Mouse (Mus musculus) kidney, embryonic 14.5 days (tissue): ENCODE results near the gene Il17f. TPM values are rescaled to one million over a fixed set of nuclear protein-coding genes. Genes with fewer than 3 reads are reported as not detected.

Source experiments
- ATAC-seq: fragments of 200-750 bp; cut with Nextera tagmentation; 2 replicates; pipeline ENCODE4 v1.8.0; 2017; ENCODE audit warnings: moderate number of reproducible peaks, mild to moderate bottlenecking, moderate TSS enrichment, moderate library complexity; ENCODE audit not compliant: low FRiP score, low TSS enrichment
- H3K27ac ChIP-seq: fragments of 300-500 bp; sonication (generic); 2 replicates; pipeline ENCODE4 v1.5.1; 2014; ENCODE audit warnings: low read depth, mild to moderate bottlenecking, low read length, moderate library complexity, mixed read lengths
- H3K27me3 ChIP-seq: fragments of 300-500 bp; sonication (generic); 2 replicates; pipeline ENCODE4 v1.6.1; 2014; ENCODE audit warnings: mild to moderate bottlenecking, low read length; ENCODE audit not compliant: control insufficient read depth, insufficient read depth
- H3K36me3 ChIP-seq: fragments of 300-500 bp; sonication (generic); 2 replicates; pipeline ENCODE4 v1.6.1; 2014; ENCODE audit warnings: low read length, mixed read lengths; ENCODE audit not compliant: control insufficient read depth, insufficient read depth
- H3K4me1 ChIP-seq: fragments of 300-500 bp; sonication (generic); 2 replicates; pipeline ENCODE4 v1.6.1; 2014; ENCODE audit warnings: low read length, mixed read lengths; ENCODE audit not compliant: control insufficient read depth, insufficient read depth
- H3K4me2 ChIP-seq: fragments of 300-500 bp; sonication (generic); replicated peaks from 2 replicates; pipeline ENCODE4 v1.6.1; 2014; ENCODE audit warnings: low read depth, mild to moderate bottlenecking, low read length
- H3K4me3 ChIP-seq: fragments of 300-500 bp; sonication (generic); 2 replicates; pipeline ENCODE4 v1.5.1; 2014; ENCODE audit warnings: mild to moderate bottlenecking, low read length
- H3K9ac ChIP-seq: fragments of 300-500 bp; sonication (generic); 2 replicates; pipeline ENCODE4 v1.6.1; 2014; ENCODE audit warnings: low read depth, mild to moderate bottlenecking, low read length, moderate library complexity
- H3K9me3 ChIP-seq: fragments of 300-500 bp; sonication (generic); 2 replicates; pipeline ENCODE4 v1.6.1; 2016; ENCODE audit warnings: low read length; ENCODE audit not compliant: control insufficient read depth
- WGBS: fragments of 180-500 bp; shearing (Covaris S2); extraction: QIAGEN DNeasy Blood & Tissue Kit; methylation state at CpG from one replicate; pipeline ENCODE4 v1.1.7; 2014; 5-methylcytosine and 5-hydroxymethylcytosine counted together
- polyA plus RNA-seq: library from polyadenylated mRNA; unstranded; fragments of >200 nt; fragmentation: Nextera tagmentation; extraction: Ambion mirVana; gene quantifications from 2 replicates; pipeline ENCODE4 v1.2.1, GENCODE M21; 2014

The Il17f gene
- polyA plus RNA-seq, 1 experiment from 2014 or later, result not detected

- WGBS, result 65% methylated on average over 4 of the region's 4 CpGs
- H3K4me1 ChIP-seq, result peaks cover 3% of the 10 kb centered on the region
Observed at GRCm38 (mm10) chr1:20823471-20823870, 33.1 kb upstream of the Il17f start.

GRCm38 (mm10) chr1:20820959-20821358 is 30.5 kb upstream of the Il17f start:
- no peak overlapping the region for H3K27ac ChIP-seq
- no peak for ATAC-seq
- H3K36me3 ChIP-seq, result peaks cover 17% of the 10 kb centered on the region
- H3K4me1 ChIP-seq, result peaks cover 9% of the 10 kb centered on the region
- no peaks in the 10 kb centered on the region for H3K27me3 ChIP-seq
- H3K4me2 ChIP-seq, result no peak overlapping the region
- H3K9me3 ChIP-seq, result no peaks in the 10 kb centered on the region
- 83% methylated on average over 4 of the region's 4 CpGs for WGBS
- no peak overlapping the region for H3K4me3 ChIP-seq
- H3K9ac ChIP-seq, result no peak overlapping the region

More at GRCm38 (mm10) chr1:20823471-20823870, 33.1 kb upstream of the Il17f start:
- no peak overlapping the region for H3K27ac ChIP-seq
- ATAC-seq, result no peak
- H3K36me3 ChIP-seq, result no peaks in the 10 kb centered on the region
- no peaks in the 10 kb centered on the region for H3K9me3 ChIP-seq
- no peaks in the 10 kb centered on the region for H3K27me3 ChIP-seq
- H3K4me2 ChIP-seq, result no peak overlapping the region
- H3K9ac ChIP-seq, result no peak overlapping the region
- H3K4me3 ChIP-seq, result no peak overlapping the region

- no peak within 1 kb of the TSS; the same call in 1 of the 2 replicates for H3K27ac ChIP-seq
- H3K36me3 ChIP-seq, result peaks cover 26% of the 10 kb centered on the region
Observed at GRCm38 (mm10) chr1:20819771-20820605, 29.6 kb upstream of the Il17f start, which contains the start of gene Mcm3. Mcm3 (minus strand) TSS chr1:20820312.

GRCm38 (mm10) chr1:20817596-20817995 is 27.2 kb upstream of the Il17f start:
- ATAC-seq, result no peak

More at GRCm38 (mm10) chr1:20819771-20820605, 29.6 kb upstream of the Il17f start, which contains the start of gene Mcm3:
- Histone ChIP-seq H3K9me3 (no peaks in the 10 kb centered on the region), H3K4me2 (peak within 1 kb of the TSS; percentile 62), H3K27me3 (no peaks in the 10 kb centered on the region), H3K4me3 (peak within 1 kb of the TSS; percentile 77), H3K9ac (peak within 1 kb of the TSS; percentile 85), H3K4me1 (peaks cover 9% of the 10 kb centered on the region)
- ATAC-seq, result peak; percentile 100
- under 1% methylated on average over 52 of the region's 52 CpGs for WGBS

GRCm38 (mm10) chr1:20817172-20817571 is 26.8 kb upstream of the Il17f start:
- no peak overlapping the region for H3K4me3 ChIP-seq
- H3K4me1 ChIP-seq, result peaks cover 9% of the 10 kb centered on the region
- ATAC-seq, result no peak
- 84% methylated on average over 9 of the region's 9 CpGs for WGBS
- H3K9me3 ChIP-seq, result no peaks in the 10 kb centered on the region
- no peaks in the 10 kb centered on the region for H3K27me3 ChIP-seq
- peaks cover 54% of the 10 kb centered on the region for H3K36me3 ChIP-seq
- no peak overlapping the region for H3K4me2 ChIP-seq
- H3K9ac ChIP-seq, result no peak overlapping the region
- H3K27ac ChIP-seq, result no peak overlapping the region

More at GRCm38 (mm10) chr1:20817596-20817995, 27.2 kb upstream of the Il17f start:
- Histone ChIP-seq H3K9ac (no peak overlapping the region), H3K9me3 (no peaks in the 10 kb centered on the region), H3K27ac (no peak overlapping the region), H3K4me2 (no peak overlapping the region), H3K4me1 (peaks cover 9% of the 10 kb centered on the region), H3K36me3 (peaks cover 50% of the 10 kb centered on the region), H3K27me3 (no peaks in the 10 kb centered on the region), H3K4me3 (no peak overlapping the region)
- WGBS, result 58% methylated on average over 12 of the region's 12 CpGs

- no peak overlapping the region for H3K27ac ChIP-seq
- H3K27me3 ChIP-seq, result no peaks in the 10 kb centered on the region
- H3K36me3 ChIP-seq, result peaks cover 79% of the 10 kb centered on the region
- no peak overlapping the region for H3K4me3 ChIP-seq
- peaks cover 9% of the 10 kb centered on the region for H3K4me1 ChIP-seq
- WGBS, result 92% methylated on average over 8 of the region's 8 CpGs
- no peak overlapping the region for H3K9ac ChIP-seq
- no peak for ATAC-seq
- H3K9me3 ChIP-seq, result no peaks in the 10 kb centered on the region
- H3K4me2 ChIP-seq, result no peak overlapping the region
Observed at GRCm38 (mm10) chr1:20814521-20814920, 24.1 kb upstream of the Il17f start.

GRCm38 (mm10) chr1:20804526-20804925 is 14.1 kb upstream of the Il17f start:
- Histone ChIP-seq H3K4me3 (no peak overlapping the region), H3K9me3 (no peaks in the 10 kb centered on the region), H3K9ac (no peak overlapping the region), H3K27ac (no peak overlapping the region), H3K4me2 (no peak overlapping the region), H3K36me3 (peaks cover 93% of the 10 kb centered on the region), H3K27me3 (no peaks in the 10 kb centered on the region), H3K4me1 (no peaks in the 10 kb centered on the region)
- ATAC-seq, result no peak
- WGBS, result 94% methylated on average over 10 of the region's 10 CpGs

GRCm38 (mm10) chr1:20801682-20802390 is 11.4 kb upstream of the Il17f start:
- 85% methylated on average over 8 of the region's 8 CpGs for WGBS
- H3K4me3 ChIP-seq, result no peak overlapping the region
- H3K9me3 ChIP-seq, result no peaks in the 10 kb centered on the region
- H3K27me3 ChIP-seq, result no peaks in the 10 kb centered on the region
- no peak overlapping the region for H3K4me2 ChIP-seq
- no peaks in the 10 kb centered on the region for H3K4me1 ChIP-seq
- no peak for ATAC-seq
- H3K9ac ChIP-seq, result no peak overlapping the region
- H3K27ac ChIP-seq, result no peak overlapping the region
- peaks cover 74% of the 10 kb centered on the region for H3K36me3 ChIP-seq

- Histone ChIP-seq H3K27me3 (no peaks in the 10 kb centered on the region), H3K9me3 (no peaks in the 10 kb centered on the region), H3K36me3 (peaks cover 69% of the 10 kb centered on the region), H3K27ac (no peak overlapping the region), H3K4me2 (no peak overlapping the region), H3K4me1 (no peaks in the 10 kb centered on the region), H3K4me3 (no peak overlapping the region), H3K9ac (no peak overlapping the region)
- 94% methylated on average over 2 of the region's 2 CpGs for WGBS
- no peak for ATAC-seq
Observed at GRCm38 (mm10) chr1:20801275-20801674, 10.9 kb upstream of the Il17f start.
